Mouse (Mus musculus) embryo, embryonic 11.5 days (tissue): ENCODE measurements around the gene Klhl4.
A peak's percentile ranks its signal among the peaks of the same experiment; 100 is the strongest.

Source experiments
- DNase-seq: peaks from one replicate; pipeline ENCODE4 v3.0.0-alpha.2; 2012; ENCODE audit warnings: low read depth, low spot score

Gene Klhl4

GRCm38 (mm10) chrX:114473782-114474731, at the start of gene Klhl4:
Gene Klhl4 (plus strand): TSS chrX:114474333.
- no peak for DNase-seq

GRCm38 (mm10) chrX:114484153-114484552, 10.0 kb downstream of the Klhl4 start:
- no peak for DNase-seq

- no peak for DNase-seq
Observed at GRCm38 (mm10) chrX:114486691-114487090, 12.6 kb downstream of the Klhl4 start.

- peak; percentile 11 for DNase-seq
Observed at GRCm38 (mm10) chrX:114558141-114558540, 84.0 kb downstream of the Klhl4 start.

GRCm38 (mm10) chrX:114582311-114582710, 108.2 kb downstream of the Klhl4 start:
- no peak for DNase-seq
